Mouse (Mus musculus): ENCODE results near the gene Gpr182.

Gpr182 gene

DNA sequence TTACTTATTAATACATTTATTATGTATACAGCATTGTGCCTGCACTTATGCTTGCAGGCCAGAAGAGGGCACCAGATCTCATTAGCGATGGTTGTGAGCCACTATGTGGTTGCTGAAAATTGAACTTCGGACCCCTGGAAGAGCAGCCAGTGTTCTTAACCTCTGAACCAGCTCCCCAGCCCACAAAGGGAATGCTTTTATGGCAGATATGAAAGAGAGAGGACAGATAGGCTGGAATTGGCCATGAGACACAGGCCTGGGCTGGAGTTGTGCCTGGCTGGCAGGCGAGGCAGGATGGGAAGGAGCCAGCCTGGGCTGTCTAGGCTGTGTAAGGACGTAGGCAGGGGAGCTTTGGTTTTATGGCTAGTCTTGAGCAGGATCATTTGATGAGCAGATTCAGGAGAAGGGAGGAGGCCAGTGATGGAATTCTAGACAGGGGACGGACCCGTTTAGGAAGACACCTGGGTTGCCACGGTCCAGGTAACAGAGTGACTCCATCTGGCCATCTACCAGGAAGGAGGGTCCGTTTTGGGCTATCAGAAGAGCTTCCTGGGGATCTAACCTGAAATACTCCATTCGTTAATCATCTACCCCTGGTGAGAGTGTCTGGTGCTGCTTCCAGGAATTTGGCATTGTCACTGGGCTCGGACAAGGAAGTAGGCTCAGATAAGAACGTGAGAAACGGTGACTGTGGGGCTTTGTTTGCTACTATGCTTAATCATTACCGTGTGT lies 13.2 kb downstream of the Gpr182 start:
- peak; percentile 64 for DNase-seq (ENCODE audit: low spot score)

DNA sequence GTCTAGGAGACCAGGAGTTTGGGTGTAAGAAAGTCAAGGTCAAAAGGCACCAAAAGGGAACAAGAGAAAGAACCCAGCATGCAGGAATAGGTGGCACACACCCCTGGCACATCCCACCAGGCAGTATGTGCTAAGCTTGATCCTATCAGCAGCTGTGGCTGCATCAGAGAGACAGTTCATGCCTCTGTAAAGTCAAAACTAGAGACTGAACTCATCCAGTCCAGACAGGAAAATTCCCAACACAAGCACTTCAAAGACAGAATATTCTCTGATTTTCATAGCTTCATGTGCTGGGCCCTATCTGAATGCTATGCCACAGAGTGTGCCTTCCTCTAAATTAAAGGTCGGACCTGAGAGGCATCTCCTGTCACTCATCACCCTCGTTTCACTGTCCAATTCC lies 14.0 kb downstream of the Gpr182 start:
- no peak for DNase-seq (ENCODE audit: low spot score)

- DNase-seq (ENCODE audit: low spot score) = no peak
These were observed 14.6 kb downstream of the Gpr182 start for GRCm38 (mm10) chr10:127736916-127737315.

DNA sequence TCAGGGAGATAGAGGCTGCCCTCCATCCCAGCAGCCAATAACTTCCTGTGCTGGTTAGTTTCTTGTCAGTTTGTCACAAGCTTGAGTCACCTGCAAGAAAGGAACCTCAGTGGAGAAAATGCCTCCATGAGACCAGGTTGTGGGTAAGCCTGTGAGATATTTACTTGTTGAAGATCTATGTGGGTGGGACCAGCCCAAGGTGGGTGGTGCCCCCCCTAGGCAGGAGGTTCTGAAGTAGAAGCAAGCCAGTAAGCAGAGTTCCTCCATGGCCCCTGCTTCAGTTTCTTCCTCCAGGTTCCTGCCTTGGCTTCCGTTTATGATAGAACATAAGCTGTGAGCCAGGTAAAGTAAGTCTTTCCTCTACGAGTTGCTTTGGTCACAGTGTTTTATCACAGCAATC lies 15.3 kb downstream of the Gpr182 start:
- DNase-seq (ENCODE audit: low spot score) = no peak

DNA sequence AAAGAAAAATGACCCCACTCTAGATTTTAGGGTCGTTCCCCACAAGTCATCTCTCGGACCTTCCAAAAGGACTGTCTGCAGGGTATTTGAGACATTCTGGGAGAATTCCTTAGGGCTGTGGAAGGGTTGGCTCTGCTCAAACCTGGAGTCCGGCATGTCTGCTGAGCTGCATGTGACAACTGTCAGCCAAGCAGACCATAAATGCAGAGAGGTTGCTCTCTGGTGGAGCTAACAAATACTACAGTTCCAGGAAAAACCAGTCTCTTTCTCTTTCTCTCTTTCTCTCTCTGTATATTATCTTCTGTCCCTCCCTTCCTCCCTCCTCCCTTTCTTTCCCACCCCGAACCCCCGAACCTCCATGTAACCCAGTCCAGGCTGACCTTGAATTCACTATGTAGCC lies 17.1 kb downstream of the Gpr182 start:
- peak; percentile 52 for DNase-seq (ENCODE audit: low spot score)

DNA sequence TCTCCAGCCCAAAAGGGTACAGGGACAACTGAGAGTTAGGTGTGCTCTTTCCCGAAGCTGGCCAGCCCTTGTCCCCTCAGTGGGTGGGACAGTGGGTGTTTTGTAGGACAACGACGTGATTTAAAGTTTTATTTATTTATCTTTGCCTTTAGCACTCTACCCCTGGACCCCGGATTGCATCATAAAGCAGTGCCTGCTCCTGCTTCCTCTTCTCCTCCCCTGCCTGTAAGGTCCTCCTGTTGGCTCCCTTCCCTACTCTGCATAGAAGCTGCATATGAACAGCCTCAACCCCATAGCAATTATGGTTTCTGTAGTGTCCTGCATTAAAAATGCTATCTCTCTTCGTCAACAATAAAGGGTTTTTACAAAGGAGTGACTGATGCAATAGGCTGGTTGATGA lies 20.1 kb downstream of the Gpr182 start:
- DNase-seq (ENCODE audit: low spot score) = no peak

DNA sequence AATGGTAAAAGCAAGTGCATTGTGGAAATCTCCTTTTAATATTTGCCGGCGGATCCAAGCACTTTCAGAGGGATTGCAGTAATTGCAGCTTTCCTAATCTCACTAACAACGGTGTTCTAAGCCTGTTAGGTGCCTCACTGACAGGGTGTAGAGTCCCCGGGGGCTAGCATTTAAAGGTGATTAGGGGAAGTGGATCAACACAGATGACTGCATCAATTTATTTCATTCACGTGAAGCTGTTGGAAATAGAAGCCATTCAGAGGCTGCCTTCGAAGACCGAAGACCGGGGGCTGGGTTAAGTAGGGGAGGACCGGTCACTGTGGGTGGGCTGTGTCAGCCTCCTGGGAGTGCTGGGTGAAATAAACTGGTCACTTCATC lies 20.6 kb downstream of the Gpr182 start:
- DNase-seq (ENCODE audit: low spot score) = no peak

DNA sequence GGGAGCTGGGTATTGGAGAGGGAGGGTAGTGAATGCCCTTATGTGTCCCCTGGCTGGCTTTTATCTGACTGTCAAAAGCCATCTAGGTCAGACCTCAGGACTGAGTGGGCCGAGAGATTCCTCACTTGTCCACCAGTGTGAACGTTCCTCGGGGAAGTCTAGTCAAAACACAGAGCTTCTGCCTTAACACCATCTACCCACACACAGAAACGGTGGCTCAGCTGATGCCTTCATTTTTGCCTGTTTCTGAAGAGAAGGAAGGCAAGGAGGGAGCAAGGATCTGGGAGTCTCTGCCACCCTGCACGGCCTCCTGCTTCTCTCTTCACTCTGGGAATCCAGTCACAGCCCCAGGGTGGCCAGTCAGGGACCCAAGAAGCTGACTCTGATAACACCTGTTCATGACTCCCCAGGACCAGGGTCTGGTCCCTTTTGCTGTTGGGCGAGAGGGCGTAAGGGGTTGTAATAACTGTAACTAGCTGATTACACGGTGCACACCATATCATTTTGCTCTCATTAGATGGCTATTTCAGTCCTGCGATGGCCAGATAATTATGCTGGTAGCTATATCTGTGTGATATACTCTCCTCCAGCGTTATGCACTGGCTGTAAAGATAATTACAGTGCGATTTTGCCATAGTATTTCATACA lies 21.1 kb downstream of the Gpr182 start:
- no peak for DNase-seq (ENCODE audit: low spot score)

DNA sequence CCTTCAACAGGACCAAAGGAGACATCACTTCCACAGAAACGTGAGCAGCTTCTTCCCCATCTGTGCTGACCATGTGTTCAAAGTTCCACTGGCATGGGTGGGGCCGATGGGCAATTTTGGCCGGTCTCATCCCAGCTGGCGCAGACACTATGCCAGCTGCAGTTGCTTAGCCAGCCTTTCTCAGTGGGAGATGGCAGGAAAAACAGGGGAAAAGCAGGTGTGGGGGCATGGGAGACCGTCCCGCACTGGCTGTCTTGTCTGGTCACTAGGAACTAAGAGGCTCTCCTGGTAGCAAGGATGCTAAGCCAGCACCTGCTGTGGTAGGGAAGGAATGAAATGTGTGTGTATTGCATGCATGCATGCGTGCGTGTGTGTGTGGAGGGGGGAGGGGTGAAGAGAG lies 23.1 kb downstream of the Gpr182 start:
- DNase-seq (ENCODE audit: low spot score) = no peak

DNA sequence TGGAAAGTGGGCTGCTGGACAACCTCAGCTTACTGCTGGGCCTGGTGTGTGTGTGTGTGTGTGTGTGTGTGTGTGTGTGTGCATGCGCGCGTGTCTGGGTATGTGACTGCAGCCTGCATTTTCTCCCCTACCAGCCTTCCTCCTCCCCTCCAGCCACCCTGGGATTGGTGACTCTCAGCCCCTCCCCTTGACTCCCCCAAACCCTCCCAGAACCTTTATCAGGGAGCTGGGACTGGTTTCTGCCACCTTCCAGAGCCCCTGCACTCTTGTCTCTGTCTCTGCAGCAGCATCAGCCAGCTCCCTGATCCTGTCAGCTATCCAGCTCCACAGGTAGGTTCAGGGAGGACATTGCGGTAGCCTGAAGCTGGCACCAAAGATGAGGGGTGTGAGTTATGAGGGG lies 26.4 kb downstream of the Gpr182 start:
- DNase-seq (ENCODE audit: low spot score) = no peak

DNA sequence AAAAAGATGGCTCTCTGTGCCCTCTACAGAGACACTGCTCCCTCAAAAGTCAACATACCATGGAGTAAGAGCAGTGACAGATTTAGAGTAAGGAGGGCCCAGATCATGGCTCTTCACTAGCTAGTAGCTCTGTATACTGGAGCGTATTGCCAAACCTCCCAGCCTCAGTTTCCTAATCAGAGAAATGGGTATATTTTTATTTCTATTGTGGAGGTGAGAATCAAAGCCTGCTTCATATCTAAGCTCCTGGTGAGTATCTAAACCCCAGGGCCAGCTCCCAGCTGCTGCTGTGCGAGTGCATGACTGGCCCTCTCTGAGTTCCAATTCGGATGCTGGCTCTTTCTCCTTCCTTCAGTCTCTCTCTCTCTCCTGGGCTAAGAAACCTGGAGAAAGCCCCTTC lies 27.4 kb downstream of the Gpr182 start, which contains the start of gene Tac2:
Tac2 (plus strand) TSS at position 301 of the 400 bp plus-strand sequence.
- DNase-seq (ENCODE audit: low spot score) = no peak

DNA sequence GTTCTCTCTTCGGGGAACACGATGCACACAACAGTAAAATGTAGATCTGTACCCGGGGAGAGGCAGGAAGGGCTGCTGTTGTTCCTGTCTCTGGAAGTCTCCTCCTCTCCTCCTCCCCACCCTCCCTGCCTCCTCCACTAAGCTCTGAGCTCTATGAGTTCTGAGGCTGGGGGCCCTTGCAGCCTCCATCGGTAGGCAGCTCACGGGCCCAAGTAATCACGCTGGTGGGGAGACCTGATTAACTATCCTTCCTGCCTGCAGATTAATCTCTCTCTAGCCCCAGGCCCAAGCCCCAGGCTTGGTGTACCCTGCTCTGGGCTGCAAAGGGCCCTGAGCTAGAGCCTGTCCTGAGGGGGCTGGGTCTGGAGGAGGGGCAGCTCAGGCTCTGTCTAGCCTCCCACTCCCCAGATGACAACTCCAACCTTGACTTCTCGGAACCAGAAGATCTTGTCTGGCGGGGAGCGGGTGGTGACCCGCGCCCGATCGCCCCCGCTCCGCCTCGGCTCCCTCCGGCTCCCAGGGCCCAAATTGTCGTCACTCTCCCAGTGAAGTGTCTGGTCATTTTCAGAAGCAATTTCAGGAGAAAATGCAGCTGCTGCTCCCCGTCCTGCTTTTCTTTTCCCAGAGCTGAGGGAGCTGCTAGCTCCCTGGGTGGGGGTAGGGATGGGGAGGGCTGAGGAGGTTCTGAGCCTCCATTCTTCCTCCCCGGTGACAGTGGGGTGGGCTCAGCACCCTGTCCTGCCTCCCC lies 29.7 kb downstream of the Gpr182 start:
- no peak for DNase-seq (ENCODE audit: low spot score)

- DNase-seq (ENCODE audit: low spot score) = no peak
These were observed 38.8 kb downstream of the Gpr182 start for GRCm38 (mm10) chr10:127712736-127713135.

- no peak for DNase-seq (ENCODE audit: low spot score)
These were observed 41.2 kb downstream of the Gpr182 start for GRCm38 (mm10) chr10:127710331-127710730.

DNA sequence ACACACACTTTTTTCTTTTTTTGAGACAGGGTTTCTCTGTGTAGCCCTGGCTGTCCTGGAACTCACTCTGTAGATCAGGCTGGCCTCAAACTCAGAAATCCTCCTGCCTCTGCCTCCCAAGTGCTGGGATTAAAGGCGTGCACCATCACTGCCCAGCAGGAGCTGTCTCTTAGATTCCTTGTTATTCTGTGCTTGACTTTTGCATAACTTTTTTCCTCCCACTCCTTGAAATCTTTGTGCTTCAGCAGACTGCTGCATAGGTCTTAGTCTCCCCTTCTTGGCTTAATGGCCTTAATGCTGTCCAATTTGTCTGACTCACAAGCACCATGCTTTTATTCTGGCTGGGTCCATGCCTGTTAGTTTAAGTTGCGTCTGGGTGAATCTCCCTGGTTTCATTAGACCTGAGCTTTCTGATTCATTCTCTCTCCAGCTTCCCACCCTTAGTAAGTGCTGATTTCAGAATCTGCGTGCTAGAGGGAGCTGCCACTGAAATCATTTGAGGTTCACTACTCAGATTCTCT lies 42.6 kb downstream of the Gpr182 start:
- no peak for DNase-seq (ENCODE audit: low spot score)

- DNase-seq (ENCODE audit: low spot score) = no peak
These were observed 43.8 kb downstream of the Gpr182 start for GRCm38 (mm10) chr10:127707721-127708120.

GRCm38 (mm10) chr10:127705783-127706182 lies 45.7 kb downstream of the Gpr182 start:
- DNase-seq (ENCODE audit: low spot score) = no peak

GRCm38 (mm10) chr10:127704766-127705220 lies 46.7 kb downstream of the Gpr182 start, which contains the start of gene Myo1a:
Myo1a (plus strand) TSS chr10:127705170.
- DNase-seq (ENCODE audit: low spot score) = no peak

DNA sequence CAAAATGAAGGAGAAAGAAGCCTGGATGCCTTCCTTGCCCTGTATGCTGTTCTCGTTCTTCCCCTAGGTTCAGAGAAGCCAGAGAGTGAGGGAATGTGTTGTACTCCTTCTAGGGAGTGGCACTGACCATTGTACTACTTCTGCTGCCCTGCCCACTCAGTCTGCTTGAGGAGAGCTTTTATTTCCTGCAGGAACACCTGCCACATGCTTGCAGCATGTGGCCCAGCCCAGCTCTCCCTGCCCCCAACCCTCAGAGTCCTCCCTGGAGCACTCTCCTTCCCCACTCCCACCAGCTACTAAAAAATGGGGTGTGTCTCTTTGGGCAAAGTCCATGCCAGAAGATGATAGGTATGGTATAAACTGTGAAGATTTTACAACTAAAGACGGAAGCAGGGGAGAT lies 47.2 kb downstream of the Gpr182 start:
- DNase-seq (ENCODE audit: low spot score) = no peak

DNA sequence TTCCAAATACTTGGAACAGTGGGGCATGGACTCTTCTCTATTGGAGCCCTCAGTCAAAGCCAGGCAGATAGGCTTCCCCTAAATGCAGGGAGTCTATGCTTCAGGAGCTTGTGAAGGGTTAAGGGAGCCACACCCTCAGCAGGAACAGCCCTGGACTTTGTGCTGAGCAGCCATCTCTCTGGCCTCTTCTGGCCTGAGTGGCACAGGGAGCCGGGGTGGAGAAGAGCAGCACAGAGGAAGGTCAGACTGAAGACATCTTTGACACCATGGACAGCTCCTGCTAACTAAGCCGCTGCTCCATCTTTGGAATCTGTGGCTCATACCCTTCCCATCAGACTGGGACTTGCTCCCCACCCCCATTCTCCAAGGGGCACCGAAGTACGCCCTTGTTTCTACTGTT lies 48.2 kb downstream of the Gpr182 start:
- DNase-seq (ENCODE audit: low spot score) = peak; percentile 60

- no peak for DNase-seq (ENCODE audit: low spot score)
These were observed 52.6 kb downstream of the Gpr182 start for GRCm38 (mm10) chr10:127698966-127699365.
